Mouse (Mus musculus) left cerebral cortex, postnatal 10 days (tissue): Measurements from ENCODE around the gene Arpc5l. TPM values are rescaled to one million over a fixed set of nuclear protein-coding genes. Genes with fewer than 3 reads are reported as not detected.
"Not testable (repeated sequence)": the region's sequence is repeated elsewhere in the genome, so short reads cannot be mapped to it uniquely, and the experiment has no call there.

Source experiments
- DNase-seq, 2 experiments: peaks; one replicate each; pipeline ENCODE4 v3.0.0; 2021 to 2022; ENCODE audit warnings: low spot score in 2 of 2, mixed read lengths in 1 of 2; ENCODE audit errors: extremely low spot score in 1 of 2
- intact Hi-C: fragments of 180-260 bp; cut with DNase I; formaldehyde crosslinking; loops from one replicate; pipeline ENCODE4 v1.15.1; 2025
- total RNA-seq, 2 experiments: library from RNA; stranded (reverse); gene quantifications; 2 replicates each; pipeline ENCODE4 v1.2.3; 2021

The Arpc5l gene
- total RNA-seq, 2 experiments from 2014 or later = 93.1 to 103 TPM

GRCm38 (mm10) chr2:38997386-38998374 is 7.5 kb upstream of the Arpc5l start, which contains the start of gene Wdr38:
Gene Wdr38, plus strand, starts transcription at chr2:38997476.
- intact Hi-C loops = loop anchor here (2.0 kb wide), 1 partner anchor 71 kb away; the partner anchor contains the start of gene Nr6a1

GRCm38 (mm10) chr2:38999381-38999780 is 5.8 kb upstream of the Arpc5l start:
- DNase-seq = no peak
- intact Hi-C loops = no loop called here

More at GRCm38 (mm10) chr2:38997386-38998374, 7.5 kb upstream of the Arpc5l start, which contains the start of gene Wdr38:
- peak; percentile 82 to 89 for DNase-seq

GRCm38 (mm10) chr2:38999910-39000586 is 5.1 kb upstream of the Arpc5l start:
- no peak for DNase-seq
- intact Hi-C loops = no loop called here

- intact Hi-C loops = no loop called here
- DNase-seq = no peak
These were observed 4.6 kb upstream of the Arpc5l start for GRCm38 (mm10) chr2:39000587-39000919.

DNA sequence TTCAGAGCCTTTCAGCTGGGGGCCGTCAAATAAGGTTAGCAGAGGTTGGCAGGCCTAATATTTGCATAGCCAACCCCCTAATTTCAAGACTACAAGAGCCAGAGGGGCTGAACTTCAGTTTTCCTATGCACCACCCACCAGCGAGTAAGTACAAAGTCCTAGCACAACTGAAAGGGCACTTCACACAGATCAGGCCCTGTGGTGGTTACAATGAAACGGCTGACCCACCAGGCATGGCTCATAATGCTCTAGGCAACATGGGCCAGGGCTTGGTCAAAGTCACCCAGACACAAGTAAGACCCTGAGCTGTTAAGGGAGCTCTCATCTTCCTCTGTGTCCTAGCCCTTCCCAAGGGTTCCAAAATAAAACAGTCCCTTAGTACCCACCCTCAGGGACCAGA is 3.3 kb upstream of the Arpc5l start:
- no peak for DNase-seq
- intact Hi-C loops = no loop called here

DNA sequence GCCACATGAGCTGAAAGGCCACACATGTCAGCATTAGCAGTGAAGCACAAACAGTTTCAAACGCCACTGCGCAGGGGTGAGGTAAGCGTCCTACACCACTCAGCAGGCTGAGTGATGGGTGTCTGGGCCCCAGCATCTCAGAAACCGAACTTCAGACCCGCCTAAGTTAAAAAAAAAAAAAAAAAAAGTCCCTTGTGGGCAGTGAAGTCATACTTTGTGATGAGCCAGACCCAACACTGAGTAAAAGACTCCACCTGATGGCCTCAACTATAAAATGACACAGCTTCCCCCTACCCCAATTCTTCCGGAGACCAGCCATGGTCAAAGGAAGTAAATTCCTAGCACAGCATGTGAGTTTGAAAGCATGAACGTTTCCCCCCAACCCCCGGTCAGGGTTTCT is 2.0 kb upstream of the Arpc5l start:
- intact Hi-C loops = no loop called here
- no peak for DNase-seq

DNA sequence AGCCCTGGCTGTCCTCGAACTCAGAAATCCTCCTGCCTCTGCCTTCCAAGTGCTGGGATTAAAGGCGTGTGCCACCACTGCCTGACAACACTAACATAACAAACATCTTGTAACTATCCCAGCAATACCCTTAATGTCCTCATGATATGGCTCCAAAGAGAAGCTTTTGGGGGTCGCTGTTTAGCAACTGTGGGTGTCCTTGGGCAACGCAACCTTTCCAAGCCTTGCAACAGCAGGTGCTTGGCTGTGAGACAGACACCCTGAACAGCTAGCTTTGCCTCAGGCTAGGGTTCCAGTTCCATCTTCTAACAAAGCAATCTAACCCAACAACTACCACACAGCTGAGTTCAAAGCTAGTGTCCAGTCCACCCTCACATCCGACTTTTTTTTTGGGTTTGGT is 1.6 kb upstream of the Arpc5l start:
- no peak for DNase-seq

DNA sequence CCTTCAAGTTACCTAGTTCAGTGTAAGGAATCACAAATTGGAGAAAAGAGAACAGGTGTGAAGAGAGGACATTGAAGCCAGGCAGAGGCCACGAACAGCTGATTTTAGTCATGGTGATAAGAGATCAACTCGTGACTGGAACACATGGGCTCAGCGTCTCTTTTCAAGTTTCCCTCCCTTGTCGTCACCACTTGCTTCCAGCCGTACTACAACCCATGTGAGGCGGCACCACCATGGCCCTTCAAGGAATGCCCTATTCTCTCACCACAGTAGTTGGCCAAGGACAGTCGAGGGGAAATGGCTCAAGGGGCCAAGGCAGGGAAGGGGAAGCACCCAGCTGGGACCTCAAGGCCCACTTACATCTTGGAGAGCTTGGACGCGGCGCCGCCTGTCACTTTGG is 776 bp upstream of the Arpc5l start:
- DNase-seq = peak in 1 of 2 experiments; percentile 54
- intact Hi-C loops = no loop called here

More for the DNA sequence above, 1.6 kb upstream of the Arpc5l start:
- intact Hi-C loops = no loop called here

GRCm38 (mm10) chr2:39005574-39006079 is 479 bp downstream of the Arpc5l start, which contains the start of gene Rpl35:
Gene Rpl35, minus strand, starts transcription at chr2:39005624.
- intact Hi-C loops = no loop called here
- peak in 1 of 2 experiments; percentile 55 for DNase-seq

GRCm38 (mm10) chr2:39006149-39006730 is 1.1 kb downstream of the Arpc5l start:
- intact Hi-C loops = no loop called here
- DNase-seq = no peak

DNA sequence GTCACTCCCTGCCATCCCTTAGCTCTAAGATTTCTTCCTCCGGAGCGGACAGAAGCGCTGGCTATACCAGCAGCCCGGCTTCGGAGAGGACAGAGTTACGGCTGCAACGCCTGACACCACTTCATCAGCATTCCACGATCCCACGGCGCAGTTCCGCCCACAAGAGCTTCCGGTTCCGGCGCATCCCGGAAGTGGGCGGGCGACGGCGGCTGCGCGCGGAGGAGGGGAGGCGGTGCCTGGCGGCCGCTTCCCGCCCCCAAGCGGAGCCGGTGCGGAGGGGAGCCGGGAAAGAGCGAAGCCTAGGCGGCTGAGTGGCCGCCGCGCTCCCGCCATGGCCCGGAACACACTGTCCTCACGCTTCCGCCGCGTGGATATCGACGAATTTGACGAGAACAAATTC is 2.7 kb downstream of the Arpc5l start:
- peak; percentile 91 to 96 for DNase-seq
- intact Hi-C loops = no loop called here

DNA sequence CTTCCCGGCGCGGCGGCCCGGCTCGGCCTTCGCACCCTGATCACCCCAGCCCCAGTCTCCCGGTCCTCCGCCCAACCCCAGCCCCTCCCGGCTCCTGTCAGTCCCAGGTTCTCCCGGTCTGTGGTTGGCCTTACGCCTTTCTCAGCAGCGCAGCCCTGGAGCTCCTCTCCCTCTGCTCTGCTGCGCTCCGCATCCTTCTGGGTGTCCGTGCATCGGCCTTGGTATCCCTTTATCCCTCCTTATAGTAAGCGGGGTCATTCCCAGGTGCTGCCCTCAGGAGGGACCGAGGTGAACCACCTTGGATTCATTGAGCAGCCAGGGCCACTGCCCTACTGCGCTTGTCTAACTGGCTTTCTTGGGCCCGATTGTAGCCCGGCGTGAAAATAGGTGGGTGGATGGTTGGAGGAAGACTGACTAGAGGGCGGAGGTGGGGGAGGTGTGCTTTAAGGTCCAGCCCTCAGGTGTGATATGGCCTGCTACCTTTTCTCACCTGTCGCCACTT is 3.3 kb downstream of the Arpc5l start:
- intact Hi-C loops = no loop called here
- DNase-seq = peak in 1 of 2 experiments; percentile 59

DNA sequence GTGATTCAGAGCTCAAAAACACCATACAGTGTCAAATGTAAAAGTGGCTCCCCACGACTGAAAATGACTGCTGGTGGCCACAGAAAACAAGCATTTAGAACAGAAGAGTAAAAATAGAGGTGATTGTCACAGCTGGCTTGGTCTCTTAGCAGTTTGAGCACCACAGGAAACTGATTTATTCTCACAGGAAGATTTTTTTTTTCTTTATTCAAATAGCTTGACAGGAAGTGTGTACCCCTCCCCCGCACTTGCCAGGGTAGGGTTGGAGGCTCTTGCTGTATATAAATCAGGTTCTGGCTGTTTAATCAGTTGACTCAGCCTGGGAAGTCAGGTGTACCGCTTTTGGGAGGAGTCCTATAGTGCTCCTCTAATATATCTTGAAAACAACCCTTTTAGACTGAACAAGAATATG is 3.8 kb downstream of the Arpc5l start:
- DNase-seq = peak in 1 of 2 experiments; percentile 80
- intact Hi-C loops = no loop called here

- DNase-seq, intact Hi-C loops: not testable (repeated sequence)
These were observed 5.0 kb downstream of the Arpc5l start for GRCm38 (mm10) chr2:39010144-39010543.

- DNase-seq = no peak
- intact Hi-C loops = no loop called here
These were observed 6.1 kb downstream of the Arpc5l start for GRCm38 (mm10) chr2:39011264-39011663.

GRCm38 (mm10) chr2:39011971-39012370 is 6.8 kb downstream of the Arpc5l start:
- no peak for DNase-seq
- intact Hi-C loops = no loop called here

GRCm38 (mm10) chr2:39012768-39013279 is 7.7 kb downstream of the Arpc5l start:
- no peak for DNase-seq
- intact Hi-C loops = no loop called here

DNA sequence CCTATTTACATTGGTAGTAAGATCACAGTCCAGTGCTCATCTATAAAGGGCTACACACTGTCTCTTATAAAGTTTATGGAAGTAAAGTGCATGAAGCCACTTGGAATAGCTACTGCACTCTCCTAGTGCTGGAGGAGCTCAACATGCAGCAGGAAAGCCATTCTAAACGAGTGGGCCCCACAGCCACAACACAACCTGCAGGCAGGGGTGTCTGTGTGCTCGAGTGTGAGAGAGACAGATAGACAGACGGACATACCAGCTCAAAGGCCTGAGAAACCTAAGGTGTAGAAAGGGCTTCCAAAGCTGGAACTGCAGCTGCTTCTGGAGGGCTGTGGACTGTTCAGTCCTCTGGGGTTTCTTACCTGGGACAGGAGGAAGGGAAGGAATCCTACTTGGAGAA is 11.4 kb downstream of the Arpc5l start:
- DNase-seq = no peak
- intact Hi-C loops = no loop called here

DNA sequence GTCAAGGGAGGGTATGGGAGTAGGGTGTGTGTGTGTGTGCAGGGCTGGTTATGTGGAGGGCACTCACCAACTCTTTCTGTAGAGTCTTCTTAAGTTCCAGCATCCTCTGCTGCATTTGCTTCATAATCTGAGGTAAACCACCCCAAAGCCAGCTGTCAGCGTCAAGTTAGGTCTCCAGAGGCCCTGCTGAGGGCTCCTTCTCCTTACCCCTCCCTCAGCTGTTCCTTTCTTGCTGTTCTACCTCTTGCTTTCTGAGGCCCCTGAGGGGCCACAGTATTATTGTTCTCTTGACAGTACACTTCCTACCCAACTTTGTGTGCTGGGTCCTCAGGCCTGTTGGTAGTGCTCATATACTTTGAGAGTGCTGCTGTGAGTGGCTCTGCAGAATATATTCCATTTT is 14.9 kb downstream of the Arpc5l start:
- intact Hi-C loops = no loop called here

More for the DNA sequence above, 14.9 kb downstream of the Arpc5l start:
- no peak for DNase-seq
